Mouse (Mus musculus) embryo, embryonic 11 days (tissue): ENCODE results near the gene Olfr311.
"Not testable (repeated sequence)": the region's sequence is repeated elsewhere in the genome, so short reads cannot be mapped to it uniquely, and the experiment has no call there.

Experiments
- DNase-seq: peaks from one replicate; pipeline ENCODE4 v3.0.0-alpha.2; 2015

Gene Olfr311

GRCm38 (mm10) chr11:58838951-58839350 is at the start of gene Olfr311:
Gene Olfr311, plus strand, starts transcription at chr11:58839251.
- not testable (repeated sequence) for DNase-seq

- DNase-seq, result no peak
Measured at GRCm38 (mm10) chr11:58789532-58789931, 49.5 kb upstream of the Olfr311 start.

- no peak for DNase-seq
Measured at GRCm38 (mm10) chr11:58790053-58790452, 49.0 kb upstream of the Olfr311 start.

DNA sequence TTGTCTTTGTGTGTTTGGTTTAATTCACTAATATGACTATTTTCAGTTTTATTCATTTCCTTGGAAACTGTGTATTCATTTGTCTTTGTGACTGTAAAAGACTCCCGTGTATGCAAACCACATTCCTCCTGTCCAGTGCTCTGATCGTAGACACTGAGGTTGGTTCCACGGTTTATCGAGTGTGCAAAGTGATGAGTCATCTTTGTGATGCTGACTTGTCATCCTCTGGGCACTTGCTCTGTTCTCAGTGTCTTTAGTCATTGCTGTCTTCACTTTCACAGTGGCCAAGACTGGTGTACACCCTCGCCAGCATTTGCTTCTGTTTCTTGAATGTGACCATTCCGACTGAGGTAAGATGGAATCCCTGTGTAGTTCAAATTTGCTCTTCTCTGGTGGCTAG is 48.4 kb upstream of the Olfr311 start:
- no peak for DNase-seq

GRCm38 (mm10) chr11:58795856-58796255 is 43.2 kb upstream of the Olfr311 start:
- no peak for DNase-seq

DNA sequence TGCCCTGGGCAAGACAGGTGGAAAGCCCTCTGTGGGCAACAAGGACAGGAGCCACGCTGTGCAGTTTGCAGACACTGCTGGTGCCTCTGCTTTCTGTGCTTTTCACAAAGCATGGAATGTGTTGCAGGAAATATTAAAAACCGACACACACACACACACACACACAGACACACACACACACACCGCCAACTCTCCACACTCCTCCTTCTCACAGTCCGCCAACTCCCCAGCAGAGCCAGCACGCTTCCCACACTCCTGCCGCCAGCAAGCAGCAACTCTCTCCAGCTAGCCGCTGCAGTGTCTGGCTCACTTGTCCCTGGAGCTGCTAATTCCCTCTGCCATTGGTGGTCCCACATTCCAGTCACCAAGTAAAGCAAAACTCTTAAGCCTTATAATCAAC is 42.2 kb upstream of the Olfr311 start:
- no peak for DNase-seq

DNA sequence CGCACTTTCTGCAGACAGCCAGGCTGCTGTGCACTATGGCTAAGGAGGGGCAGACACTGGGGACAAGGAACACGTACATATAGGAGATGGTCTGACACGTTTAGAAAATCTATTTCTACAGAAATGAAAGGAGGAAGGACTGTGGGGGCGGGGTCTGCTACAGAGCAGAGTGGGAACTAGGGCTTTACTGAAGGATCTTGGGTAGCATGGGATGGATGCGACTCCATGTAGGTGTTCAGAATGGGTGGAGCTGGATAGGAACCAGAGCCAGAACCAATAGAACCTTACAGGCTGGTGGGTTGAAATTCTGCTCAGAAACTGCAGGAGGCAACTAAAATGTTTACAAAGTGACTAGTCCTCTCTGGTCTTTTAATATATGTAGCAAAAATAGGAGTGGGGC is 39.3 kb upstream of the Olfr311 start:
- DNase-seq, result no peak

DNA sequence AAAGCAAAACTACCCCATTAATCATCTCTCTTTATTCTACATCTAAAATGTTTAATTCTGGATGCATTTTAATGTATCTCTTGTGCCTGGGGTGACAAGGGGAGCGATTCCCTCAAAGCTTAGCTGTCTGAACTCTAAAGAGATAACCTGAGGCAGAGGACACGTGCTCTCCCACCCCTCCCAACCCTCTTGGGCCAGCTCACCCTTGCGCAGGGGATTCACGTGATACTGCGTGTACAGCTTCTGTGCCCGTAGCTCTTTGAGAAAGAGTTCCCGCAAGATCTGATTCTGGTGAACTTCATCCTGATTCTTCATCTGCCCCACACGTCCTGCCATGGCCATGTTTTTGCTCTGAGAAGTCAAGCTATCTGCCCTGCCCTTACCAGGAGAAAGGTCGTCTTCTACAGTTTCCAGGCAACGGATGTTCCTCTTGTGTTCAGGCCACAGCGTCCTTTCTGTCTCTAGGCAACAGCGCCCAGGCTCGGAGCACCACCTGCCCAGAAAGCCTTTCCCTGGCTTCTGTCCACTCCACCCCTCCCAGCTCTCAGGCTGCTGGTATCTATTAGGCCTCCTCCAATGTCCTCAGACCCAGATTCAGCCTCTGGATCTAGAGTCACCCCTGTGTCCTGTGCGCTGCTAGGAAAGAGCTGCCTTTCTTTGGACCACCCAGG is 37.4 kb upstream of the Olfr311 start, which contains the start of gene Fam183b:
Gene Fam183b (minus strand): TSS at position 403 of the 671 bp plus-strand sequence.
- peak; percentile 69 for DNase-seq

- DNase-seq, result no peak
Measured at GRCm38 (mm10) chr11:58803871-58804270, 35.2 kb upstream of the Olfr311 start.

DNA sequence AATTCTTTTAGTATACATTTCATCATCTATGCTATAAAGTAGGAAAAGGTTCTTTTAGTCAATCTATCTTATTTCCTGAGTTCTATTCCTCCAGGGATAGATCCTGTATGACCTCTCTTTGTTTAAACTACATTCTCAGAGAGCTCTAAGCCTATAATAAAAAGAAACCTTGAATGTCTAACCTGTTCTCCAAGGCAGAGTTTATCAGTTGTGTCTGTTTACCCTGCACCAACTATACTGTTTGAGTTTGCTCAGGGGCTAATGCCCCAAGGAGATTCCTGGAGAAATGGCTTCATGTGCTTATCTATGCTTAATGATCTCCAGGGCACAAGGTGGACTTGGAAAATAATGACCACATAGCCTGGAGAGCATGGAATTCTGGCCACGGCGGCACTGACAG is 34.7 kb upstream of the Olfr311 start:
- DNase-seq, result no peak

DNA sequence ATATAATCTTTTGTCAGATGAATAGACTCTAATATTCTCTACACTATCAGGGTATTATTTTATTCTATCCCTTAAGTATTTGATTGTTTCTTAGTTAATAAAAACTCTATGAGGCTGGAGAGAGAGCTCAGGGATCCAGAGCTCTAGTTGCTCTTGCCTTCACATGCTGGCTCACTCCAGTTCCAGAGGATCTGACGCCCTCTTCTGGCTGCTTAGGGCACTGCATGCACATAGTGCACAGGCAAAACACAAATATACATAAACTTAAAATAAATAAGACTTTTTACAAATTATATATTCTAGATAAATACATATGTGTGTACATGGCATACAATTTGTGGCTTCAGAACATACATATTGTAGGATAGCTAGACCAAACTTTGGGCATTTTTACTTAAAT is 27.1 kb upstream of the Olfr311 start:
- DNase-seq, result no peak

GRCm38 (mm10) chr11:58814700-58815099 is 24.4 kb upstream of the Olfr311 start, which contains the start of gene Olfr313:
Gene Olfr313, plus strand, starts transcription at chr11:58815000.
- DNase-seq, result not testable (repeated sequence)

DNA sequence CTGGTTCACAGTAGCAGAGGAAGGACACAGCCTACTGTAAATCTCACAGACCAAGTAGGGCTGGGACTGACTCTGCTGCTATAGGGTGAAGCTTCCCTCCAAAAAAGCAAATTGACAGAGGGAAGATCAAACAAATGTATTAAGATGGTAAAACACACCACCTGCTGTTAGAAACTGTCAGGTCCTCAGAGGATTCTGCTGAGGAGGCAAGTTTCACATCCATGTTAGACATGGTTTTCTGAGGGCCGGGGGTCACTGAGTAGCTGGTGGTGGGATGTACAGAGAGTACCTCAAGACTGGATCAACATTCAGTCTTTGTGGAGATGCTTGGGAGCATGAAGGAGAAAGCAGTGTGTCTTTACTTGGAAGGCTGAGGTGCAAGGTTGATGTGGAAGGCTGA is 23.4 kb upstream of the Olfr311 start:
- DNase-seq, result no peak

DNA sequence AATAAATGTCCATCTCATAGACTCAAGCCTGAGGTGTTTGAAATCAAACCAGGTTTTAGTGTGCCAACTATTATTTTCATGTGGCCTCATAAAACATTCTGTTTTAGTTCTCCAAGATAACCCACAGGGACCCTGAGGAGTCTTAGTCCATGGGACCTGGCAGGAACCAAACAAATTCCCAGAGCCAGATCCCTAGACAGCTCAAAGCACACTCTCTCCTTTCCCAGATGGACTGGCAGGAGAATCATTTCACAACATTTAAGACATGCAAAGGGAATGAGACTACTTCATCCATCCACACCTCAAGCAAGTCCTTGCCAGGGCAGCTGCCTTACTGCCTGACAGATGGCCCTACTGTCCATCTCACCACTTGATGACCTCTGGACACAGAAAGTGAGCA is 10.1 kb upstream of the Olfr311 start, which contains the start of gene Olfr312:
Gene Olfr312 (plus strand): TSS at position 301 of the 400 bp plus-strand sequence.
- DNase-seq, result not testable (repeated sequence)

DNA sequence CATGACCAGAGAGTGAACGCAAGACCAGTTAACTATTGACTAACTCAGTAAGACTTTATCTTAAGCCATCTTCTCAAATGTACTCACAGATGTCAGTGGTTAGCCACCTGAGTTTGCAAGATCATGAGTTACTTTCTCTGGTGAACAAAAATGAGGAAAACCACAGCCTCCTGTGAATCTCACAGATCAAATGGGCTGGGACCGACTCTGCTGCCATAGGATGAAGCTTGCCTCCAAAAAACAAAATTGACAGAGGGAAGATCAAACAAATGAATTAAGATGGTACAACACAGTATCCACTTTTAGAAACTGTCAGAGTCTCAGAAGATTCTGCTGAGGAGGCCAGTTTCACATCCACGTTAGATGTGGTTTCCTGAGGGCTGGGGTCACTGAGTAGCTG is 9.3 kb upstream of the Olfr311 start:
- no peak for DNase-seq

DNA sequence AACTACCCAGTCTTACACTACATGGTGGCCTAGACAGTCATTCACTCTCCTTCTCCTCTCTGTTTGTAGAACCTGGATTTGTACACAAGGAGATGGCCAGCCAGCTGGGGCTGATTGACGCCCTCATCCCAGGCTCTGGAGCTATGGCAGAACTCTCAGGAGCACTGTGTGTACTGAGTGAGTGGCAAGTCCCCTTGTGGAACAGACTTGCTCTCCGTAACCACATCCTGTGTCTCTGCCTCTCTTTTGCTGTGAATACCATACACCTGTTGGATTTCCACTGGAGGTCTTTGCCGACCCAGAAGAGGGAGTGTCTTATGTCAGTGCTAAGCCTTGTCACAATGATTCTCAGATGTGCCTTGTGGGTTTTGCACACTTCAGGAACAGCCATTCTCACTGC is 6.5 kb upstream of the Olfr311 start:
- DNase-seq, result not testable (repeated sequence)

DNA sequence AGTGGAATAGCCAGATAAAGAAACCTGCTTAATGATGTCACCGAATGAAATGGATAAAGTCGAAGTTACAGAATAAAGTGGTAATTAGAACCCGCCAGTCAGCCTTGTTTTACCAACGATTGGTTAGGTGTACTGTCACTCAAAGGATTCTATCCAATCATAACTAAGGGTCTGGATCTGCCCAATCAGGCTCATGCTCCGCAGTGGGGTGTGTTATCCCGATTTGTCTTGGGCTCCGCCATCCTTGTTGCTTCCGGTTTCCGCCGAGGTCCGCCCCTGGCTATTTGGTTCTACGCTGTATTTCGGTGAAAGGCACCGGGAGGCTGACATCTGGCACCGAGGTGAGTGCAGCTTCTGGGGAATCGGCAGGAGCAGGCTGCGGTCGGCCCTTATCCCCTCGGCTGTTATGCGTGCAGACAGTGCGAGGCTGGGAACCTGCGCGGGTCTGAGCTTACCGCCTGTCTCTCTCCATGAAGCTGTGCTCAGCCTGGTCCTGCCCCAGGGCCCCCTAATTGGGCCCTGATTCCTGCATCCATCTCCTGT is 7.9 kb downstream of the Olfr311 start, which contains the start of gene Gm12258:
Gene Gm12258 (plus strand): TSS at position 240 of the 543 bp plus-strand sequence.
- peak; percentile 95 for DNase-seq

DNA sequence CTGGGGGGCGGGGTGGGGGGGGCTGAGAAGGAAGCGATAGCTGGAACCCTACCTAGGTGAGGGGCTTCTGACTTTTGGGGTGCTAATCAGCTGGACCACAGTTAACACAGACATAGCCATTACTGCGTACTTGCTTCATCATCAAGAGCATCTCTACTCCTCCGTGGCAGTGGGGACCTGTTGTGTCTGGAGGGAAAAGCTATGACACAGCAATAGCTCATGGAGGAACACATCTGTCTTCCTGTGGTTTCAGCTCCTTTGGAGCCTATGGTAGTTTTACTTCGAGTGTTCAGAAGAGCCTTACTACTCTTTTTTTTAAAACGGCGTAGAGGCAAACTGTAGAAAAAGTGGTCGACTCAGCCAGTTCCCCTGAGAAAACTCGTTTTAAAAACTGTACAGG is 8.6 kb downstream of the Olfr311 start:
- DNase-seq, result no peak

DNA sequence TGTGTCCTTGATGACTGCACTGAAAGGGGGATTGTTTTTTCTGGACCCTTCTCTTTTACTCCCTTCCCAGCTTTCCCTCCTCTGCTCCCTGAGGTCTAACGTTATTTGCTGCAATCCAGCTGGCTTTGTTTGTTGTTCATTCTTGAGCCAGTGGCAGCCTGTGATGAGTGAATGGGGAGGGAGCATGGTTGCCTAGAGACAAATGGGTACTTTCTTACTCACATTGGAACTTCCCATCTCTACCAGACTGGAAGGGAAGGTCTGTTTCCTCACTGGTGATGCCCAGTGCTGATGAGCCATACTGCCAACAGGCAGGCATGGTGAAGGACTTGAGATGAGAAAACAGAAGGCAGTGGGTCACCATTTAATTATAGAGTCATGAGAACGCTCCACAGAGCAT is 10.7 kb downstream of the Olfr311 start:
- DNase-seq, result no peak

- no peak for DNase-seq
Measured at GRCm38 (mm10) chr11:58860744-58861143, 21.7 kb downstream of the Olfr311 start.

DNA sequence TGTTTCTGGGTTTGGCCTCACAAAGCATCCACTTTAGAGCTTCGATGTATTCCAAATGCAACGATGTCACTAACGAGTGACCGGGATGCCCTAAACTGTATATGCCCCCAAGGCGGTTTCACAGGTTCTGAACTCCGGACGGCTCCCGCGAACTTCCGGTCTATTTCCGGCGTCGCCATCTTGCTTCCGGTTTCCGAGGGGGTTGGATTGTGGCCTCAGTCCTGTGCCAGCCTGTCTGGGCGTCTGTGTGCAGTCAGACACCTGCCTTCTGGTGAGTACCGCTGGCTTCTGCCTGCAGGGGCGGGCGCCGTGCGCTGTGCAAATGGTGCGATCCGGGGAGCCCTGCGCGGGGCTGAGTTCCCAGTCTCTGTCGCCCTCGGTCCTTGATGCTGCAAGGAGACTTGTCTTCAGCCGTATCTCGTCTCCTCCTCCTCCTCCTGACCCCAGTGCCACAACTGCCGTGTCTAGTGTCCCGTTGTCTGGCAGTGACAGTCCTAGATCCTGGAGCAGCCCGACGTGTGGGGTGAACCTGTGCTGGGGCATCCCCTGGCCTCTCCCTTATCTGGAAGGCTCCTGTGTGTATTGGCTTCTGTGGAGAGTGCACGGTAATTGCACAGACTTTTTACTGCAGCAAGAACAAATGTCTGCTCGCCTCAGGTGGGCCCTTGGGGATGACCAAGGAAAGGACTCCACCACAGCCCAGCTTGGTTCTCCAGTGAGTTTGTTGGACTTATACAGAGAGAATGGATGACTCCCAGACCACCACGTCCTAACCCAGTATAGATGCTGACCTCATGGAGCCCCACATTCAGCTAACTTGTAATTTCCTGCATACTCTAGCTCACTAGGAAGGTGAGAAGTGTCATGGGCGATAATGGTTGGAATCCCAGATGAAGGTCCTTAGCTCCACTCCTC is 28.2 kb downstream of the Olfr311 start, which contains the start of gene 2810021J22Rik:
Gene 2810021J22Rik (plus strand): TSS at position 178 of the 915 bp plus-strand sequence.
- DNase-seq, result peak; percentile 91

GRCm38 (mm10) chr11:58867954-58868330 is 28.9 kb downstream of the Olfr311 start:
- no peak for DNase-seq

DNA sequence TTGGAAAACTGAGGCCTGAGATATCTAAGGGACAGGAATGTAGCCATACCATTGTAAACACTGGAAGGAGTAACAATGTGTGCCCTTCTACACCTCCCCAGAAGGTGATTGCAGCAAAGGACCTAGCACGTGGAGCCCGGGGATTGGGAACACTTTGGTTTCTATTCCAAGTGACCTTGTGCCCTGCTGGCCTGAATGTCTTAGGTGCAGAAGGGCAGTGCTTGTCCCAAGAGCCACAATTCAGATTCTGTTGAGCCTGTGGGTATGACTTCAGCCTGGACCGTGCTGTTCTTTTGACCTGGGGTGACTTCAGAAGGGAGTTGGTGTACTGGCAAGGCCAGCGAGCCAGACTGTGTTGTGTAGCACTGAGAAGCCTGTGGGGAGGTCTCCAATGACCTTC is 31.9 kb downstream of the Olfr311 start:
- DNase-seq, result no peak
